Mouse (Mus musculus) lung, embryonic 14.5 days (tissue): Measurements from ENCODE around the gene B4galnt4. TPM values are rescaled to one million over a fixed set of nuclear protein-coding genes. Genes with fewer than 3 reads are reported as not detected.

Experiments used
- ATAC-seq: fragments of 200-750 bp; cut with Nextera tagmentation; 2 replicates; pipeline ENCODE4 v1.8.0; 2017; ENCODE audit warnings: mild to moderate bottlenecking, moderate TSS enrichment, moderate library complexity; ENCODE audit not compliant: insufficient read depth
- DNase-seq: peaks from one replicate; pipeline ENCODE4 v3.0.0-alpha.2; 2015
- H3K27ac ChIP-seq: fragments of 300-500 bp; sonication (generic); 2 replicates; pipeline ENCODE4 v1.5.1; 2014; ENCODE audit warnings: low read depth, mild to moderate bottlenecking, moderate library complexity
- H3K27me3 ChIP-seq: fragments of 300-500 bp; sonication (generic); 2 replicates; pipeline ENCODE4 v1.6.1; 2014; ENCODE audit warnings: low read length, control low read depth; ENCODE audit not compliant: insufficient read depth
- H3K36me3 ChIP-seq: fragments of 300-500 bp; sonication (generic); 2 replicates; pipeline ENCODE4 v1.6.1; 2014; ENCODE audit warnings: control low read depth; ENCODE audit not compliant: insufficient read depth
- H3K4me1 ChIP-seq: fragments of 300-500 bp; sonication (generic); 2 replicates; pipeline ENCODE4 v1.6.1; 2014; ENCODE audit warnings: antibody characterized with exemption, control low read depth; ENCODE audit not compliant: insufficient read depth
- H3K4me2 ChIP-seq: fragments of 300-500 bp; sonication (generic); 2 replicates; pipeline ENCODE4 v1.6.1; 2014; ENCODE audit warnings: mild to moderate bottlenecking
- H3K4me3 ChIP-seq: fragments of 300-500 bp; sonication (generic); 2 replicates; pipeline ENCODE4 v1.5.1; 2014; ENCODE audit warnings: low read depth, low read length
- H3K9ac ChIP-seq: fragments of 300-500 bp; sonication (generic); 2 replicates; pipeline ENCODE4 v1.6.1; 2014
- H3K9me3 ChIP-seq: fragments of 300-500 bp; sonication (generic); 2 replicates; pipeline ENCODE4 v1.6.1; 2016; ENCODE audit warnings: low read depth, low read length, control low read depth
- CTCF ChIP-seq: IDR thresholded peaks from 2 replicates; pipeline ENCODE4 v1.5.1; 2016; ENCODE audit warnings: antibody characterized with exemption, low read depth
- WGBS: fragments of 180-500 bp; shearing (Covaris S2); extraction: QIAGEN DNeasy Blood & Tissue Kit; methylation state at CpG from one replicate; pipeline ENCODE4 v1.1.7; 2014; 5-methylcytosine and 5-hydroxymethylcytosine counted together
- polyA plus RNA-seq: library from polyadenylated mRNA; unstranded; fragments of >200 nt; fragmentation: Nextera tagmentation; extraction: Ambion mirVana; gene quantifications from 2 replicates; pipeline ENCODE4 v1.2.1, GENCODE M21; 2014

Gene B4galnt4
- polyA plus RNA-seq, 1 experiment from 2014 or later, result 5.6 TPM

- H3K4me1 ChIP-seq, result no peaks in the 10 kb centered on the region
- no peaks in the 10 kb centered on the region for H3K9me3 ChIP-seq
- H3K9ac ChIP-seq, result no peak within 1 kb of the TSS
- no peaks in the 10 kb centered on the region for H3K36me3 ChIP-seq
- 89% methylated on average over 15 of the region's 15 CpGs for WGBS
- H3K27ac ChIP-seq, result no peak within 1 kb of the TSS
- no peak for DNase-seq
- ATAC-seq, result no peak
- no peak within 1 kb of the TSS for H3K4me3 ChIP-seq
- H3K27me3 ChIP-seq, result no peaks in the 10 kb centered on the region
- no peak for TF ChIP-seq CTCF
- H3K4me2 ChIP-seq, result no peak within 1 kb of the TSS
Observed at GRCm38 (mm10) chr7:141077841-141078240, 16.9 kb downstream of the B4galnt4 start, which contains the start of gene Pkp3. TSS of gene Pkp3 (plus strand) at chr7:141078218.

- Histone ChIP-seq H3K9me3 (no peaks in the 10 kb centered on the region), H3K4me2 (no peak overlapping the region), H3K36me3 (no peaks in the 10 kb centered on the region), H3K4me3 (no peak overlapping the region), H3K9ac (no peak overlapping the region), H3K27ac (no peak overlapping the region), H3K27me3 (no peaks in the 10 kb centered on the region), H3K4me1 (no peaks in the 10 kb centered on the region)
- no peak for TF ChIP-seq CTCF
- ATAC-seq (no peak), DNase-seq (no peak)
- WGBS, result 76% methylated on average over 4 of the region's 4 CpGs
Observed at GRCm38 (mm10) chr7:141078876-141079275, 18.0 kb downstream of the B4galnt4 start.

- ATAC-seq, result peak; percentile 76
- H3K9me3 ChIP-seq, result no peaks in the 10 kb centered on the region
- WGBS, result 22% methylated on average over 34 of the region's 34 CpGs
Observed at GRCm38 (mm10) chr7:141079481-141080449, 18.9 kb downstream of the B4galnt4 start.

GRCm38 (mm10) chr7:141087894-141088293, 27.0 kb downstream of the B4galnt4 start:
- no peak for TF ChIP-seq CTCF
- peaks cover 4% of the 10 kb centered on the region; the same call in 1 of the 2 replicates for H3K4me1 ChIP-seq
- H3K9ac ChIP-seq, result no peak overlapping the region
- no peak overlapping the region for H3K27ac ChIP-seq
- H3K27me3 ChIP-seq, result peaks cover 24% of the 10 kb centered on the region
- 17% methylated on average over 8 of the region's 8 CpGs for WGBS
- no peak for DNase-seq
- H3K9me3 ChIP-seq, result no peaks in the 10 kb centered on the region
- H3K36me3 ChIP-seq, result no peaks in the 10 kb centered on the region
- H3K4me3 ChIP-seq, result no peak overlapping the region
- no peak for ATAC-seq
- H3K4me2 ChIP-seq, result no peak overlapping the region

More at GRCm38 (mm10) chr7:141079481-141080449, 18.9 kb downstream of the B4galnt4 start:
- peak; percentile 56 for DNase-seq
- Histone ChIP-seq H3K4me3 (peak overlapping the region; percentile 37), H3K9ac (peak overlapping the region; percentile 44), H3K4me1 (no peaks in the 10 kb centered on the region), H3K27ac (0 out of 2 replicates have a peak overlapping the region, but pooled peaks have one; percentile 46), H3K4me2 (peak overlapping the region; percentile 51), H3K27me3 (no peaks in the 10 kb centered on the region), H3K36me3 (no peaks in the 10 kb centered on the region)
- no peak for TF ChIP-seq CTCF

GRCm38 (mm10) chr7:141088473-141088872, 27.6 kb downstream of the B4galnt4 start:
- Histone ChIP-seq H3K4me2 (no peak overlapping the region), H3K36me3 (no peaks in the 10 kb centered on the region), H3K9me3 (no peaks in the 10 kb centered on the region), H3K27me3 (peaks cover 24% of the 10 kb centered on the region), H3K4me3 (no peak overlapping the region), H3K9ac (no peak overlapping the region; the same call in 1 of the 2 replicates), H3K27ac (no peak overlapping the region), H3K4me1 (peaks cover 4% of the 10 kb centered on the region; the same call in 1 of the 2 replicates)
- no peak for TF ChIP-seq CTCF
- no peak for ATAC-seq
- DNase-seq, result no peak
- WGBS, result 8% methylated on average over 18 of the region's 18 CpGs

- ATAC-seq (no peak), DNase-seq (no peak)
- Histone ChIP-seq H3K9ac (no peak overlapping the region), H3K4me3 (no peak overlapping the region), H3K27me3 (peaks cover 24% of the 10 kb centered on the region), H3K4me2 (no peak overlapping the region), H3K4me1 (peaks cover 4% of the 10 kb centered on the region; the same call in 1 of the 2 replicates), H3K27ac (no peak overlapping the region), H3K36me3 (no peaks in the 10 kb centered on the region), H3K9me3 (no peaks in the 10 kb centered on the region)
- TF ChIP-seq CTCF, result no peak
- WGBS, result 65% methylated on average over 8 of the region's 8 CpGs
Observed at GRCm38 (mm10) chr7:141090228-141090627, 29.3 kb downstream of the B4galnt4 start.
